Mouse (Mus musculus) embryonic facial prominence, embryonic 13.5 days (tissue): ENCODE measurements around the gene Slc7a10. TPM values are rescaled to one million over a fixed set of nuclear protein-coding genes. Genes with fewer than 3 reads are reported as not detected.

Experiments used
- ATAC-seq: fragments of 200-750 bp; cut with Nextera tagmentation; 2 replicates; pipeline ENCODE4 v1.8.0; 2017; ENCODE audit warnings: low read depth; ENCODE audit not compliant: insufficient number of reproducible peaks, insufficient read depth, low FRiP score, low TSS enrichment
- H3K27ac ChIP-seq: fragments of 300-500 bp; sonication (generic); 2 replicates; pipeline ENCODE4 v1.5.1; 2015; ENCODE audit warnings: moderate library complexity, mild to moderate bottlenecking, inconsistent platforms
- H3K27me3 ChIP-seq: fragments of 300-500 bp; sonication (generic); 2 replicates; pipeline ENCODE4 v1.6.1; 2015; ENCODE audit warnings: mild to moderate bottlenecking, inconsistent platforms
- H3K36me3 ChIP-seq: fragments of 300-500 bp; sonication (generic); 2 replicates; pipeline ENCODE4 v1.6.1; 2015; ENCODE audit warnings: mild to moderate bottlenecking, inconsistent platforms
- H3K4me1 ChIP-seq: fragments of 300-500 bp; sonication (generic); 2 replicates; pipeline ENCODE4 v1.6.1; 2015; ENCODE audit warnings: inconsistent platforms
- H3K4me2 ChIP-seq: fragments of 300-500 bp; sonication (generic); 2 replicates; pipeline ENCODE4 v1.6.1; 2015; ENCODE audit warnings: moderate library complexity, mild to moderate bottlenecking, inconsistent platforms
- H3K4me3 ChIP-seq: fragments of 300-500 bp; sonication (generic); 2 replicates; pipeline ENCODE4 v1.5.1; 2015; ENCODE audit warnings: mild to moderate bottlenecking, inconsistent platforms
- H3K9ac ChIP-seq: fragments of 300-500 bp; sonication (generic); 2 replicates; pipeline ENCODE4 v1.6.1; 2015; ENCODE audit warnings: mild to moderate bottlenecking, inconsistent platforms
- H3K9me3 ChIP-seq: fragments of 300-500 bp; sonication (generic); 2 replicates; pipeline ENCODE4 v1.6.1; 2016; ENCODE audit warnings: inconsistent platforms
- WGBS: fragments of 180-500 bp; shearing (Covaris S2); methylation state at CpG from one replicate; pipeline ENCODE4 v1.1.7; 2015; ENCODE audit warnings: mixed read lengths; 5-methylcytosine and 5-hydroxymethylcytosine counted together
- polyA plus RNA-seq: library from polyadenylated mRNA; unstranded; fragments of >200 nt; fragmentation: Nextera tagmentation; extraction: Ambion mirVana; gene quantifications from 2 replicates; pipeline ENCODE4 v1.2.1, GENCODE M21; 2015

Slc7a10 gene
- polyA plus RNA-seq = 5.3 and 5.5 TPM in 2 replicates

DNA sequence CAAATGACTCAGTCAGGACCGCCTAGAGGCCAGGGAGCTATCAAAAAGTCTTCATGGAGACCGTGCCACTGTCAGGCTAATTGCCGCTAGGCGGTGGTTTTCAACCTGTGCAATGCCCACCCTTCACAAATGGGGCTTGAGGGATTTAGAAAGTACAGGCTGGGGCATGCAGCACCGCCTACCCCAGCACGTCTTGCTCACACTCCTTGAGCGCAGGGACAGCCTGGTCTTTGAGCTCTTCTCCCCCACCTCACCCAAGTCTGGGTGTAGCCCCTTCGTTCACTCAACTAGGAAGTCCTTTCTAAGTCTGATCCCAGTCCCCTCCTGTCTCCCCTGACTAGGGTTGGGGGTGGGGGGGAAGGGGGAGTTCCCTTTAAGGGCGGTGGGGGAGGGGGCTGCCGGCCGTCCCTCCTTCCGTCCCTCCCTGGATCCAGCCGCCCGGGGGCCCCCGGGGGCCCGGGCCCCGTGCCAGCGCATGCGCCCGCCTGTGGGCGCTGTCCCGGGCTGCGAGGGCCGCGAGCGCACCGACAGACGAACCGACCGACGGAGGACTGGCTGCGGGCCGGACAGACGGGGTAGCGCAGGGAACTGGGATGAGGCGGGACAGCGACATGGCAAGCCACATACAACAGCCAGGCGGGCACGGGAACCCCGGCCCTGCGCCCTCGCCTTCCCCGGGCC lies at the start of gene Slc7a10:
Gene Slc7a10 (plus strand): TSS at position 497 of the 681 bp plus-strand sequence.
- Histone ChIP-seq H3K9ac (peak within 1 kb of the TSS; percentile 62), H3K4me3 (peak within 1 kb of the TSS; percentile 46), H3K4me2 (peak within 1 kb of the TSS; percentile 75), H3K4me1 (peaks cover 23% of the 10 kb centered on the region), H3K27ac (no peak within 1 kb of the TSS), H3K27me3 (peaks cover 69% of the 10 kb centered on the region), H3K9me3 (peaks cover 16% of the 10 kb centered on the region), H3K36me3 (no peaks in the 10 kb centered on the region)
- 1% methylated on average over 43 of the region's 43 CpGs for WGBS
- ATAC-seq = peak; percentile 29; the same call in 1 of the 2 replicates

DNA sequence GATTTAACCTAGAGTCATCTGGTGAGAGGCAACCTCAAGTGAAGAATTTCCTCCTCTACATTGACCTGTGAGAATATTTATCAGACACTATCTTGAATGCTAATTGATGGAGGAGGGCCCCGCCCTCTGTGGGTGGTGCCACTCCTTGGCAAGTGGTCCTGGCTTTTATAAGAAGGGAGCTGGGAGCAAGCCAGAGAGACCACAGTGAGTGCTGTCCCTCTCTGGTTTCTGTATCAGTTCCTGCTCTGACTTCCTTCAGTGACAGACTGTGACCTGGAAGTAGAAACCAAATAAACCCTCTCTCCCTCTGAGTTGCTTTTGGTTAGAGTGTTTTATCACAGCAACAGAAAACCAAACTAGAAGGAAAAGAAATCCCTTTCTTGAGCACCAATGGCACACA lies 48.7 kb upstream of the Slc7a10 start:
- peaks cover 12% of the 10 kb centered on the region; the same call in 1 of the 2 replicates for H3K27me3 ChIP-seq
- no peak overlapping the region for H3K4me3 ChIP-seq
- 79% methylated on average over 1 of the region's 1 CpGs for WGBS
- no peaks in the 10 kb centered on the region for H3K36me3 ChIP-seq
- H3K4me1 ChIP-seq = peaks cover 35% of the 10 kb centered on the region
- no peak overlapping the region for H3K9ac ChIP-seq
- no peaks in the 10 kb centered on the region for H3K9me3 ChIP-seq
- H3K4me2 ChIP-seq = no peak overlapping the region
- no peak for ATAC-seq
- no peak overlapping the region for H3K27ac ChIP-seq

DNA sequence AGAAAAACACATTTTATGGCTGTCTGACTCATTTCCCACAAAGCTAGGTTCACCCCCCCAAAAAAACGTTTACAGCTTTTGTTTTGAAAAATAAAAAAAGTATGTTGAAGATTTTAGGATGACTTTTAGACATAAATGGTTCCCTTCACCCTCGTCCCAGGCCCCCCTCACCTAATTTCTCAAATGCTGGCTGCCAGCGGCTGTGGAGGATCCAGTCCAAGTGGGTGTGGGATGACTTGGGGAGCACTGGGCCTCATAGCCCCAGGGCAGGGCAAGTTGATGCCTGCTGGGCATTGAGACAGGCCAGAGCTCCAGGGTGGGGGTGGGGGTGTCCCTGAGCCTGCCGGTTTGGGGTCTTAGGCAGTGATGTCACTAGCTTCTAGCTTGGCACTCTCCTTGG lies 47.7 kb upstream of the Slc7a10 start:
- ATAC-seq = no peak
- Histone ChIP-seq H3K27me3 (peaks cover 12% of the 10 kb centered on the region; the same call in 1 of the 2 replicates), H3K4me1 (peaks cover 35% of the 10 kb centered on the region), H3K4me2 (no peak overlapping the region), H3K27ac (no peak overlapping the region), H3K9me3 (no peaks in the 10 kb centered on the region), H3K36me3 (no peaks in the 10 kb centered on the region), H3K9ac (no peak overlapping the region), H3K4me3 (no peak overlapping the region)
- WGBS = 53% methylated on average over 4 of the region's 4 CpGs

- no peaks in the 10 kb centered on the region for H3K36me3 ChIP-seq
- H3K27me3 ChIP-seq = peaks cover 12% of the 10 kb centered on the region; the same call in 1 of the 2 replicates
- 80% methylated on average over 5 of the region's 5 CpGs for WGBS
- H3K4me1 ChIP-seq = peaks cover 29% of the 10 kb centered on the region
- no peaks in the 10 kb centered on the region for H3K9me3 ChIP-seq
- H3K9ac ChIP-seq = no peak overlapping the region
- no peak overlapping the region for H3K4me3 ChIP-seq
- H3K27ac ChIP-seq = no peak overlapping the region
- no peak overlapping the region for H3K4me2 ChIP-seq
- ATAC-seq = no peak
These were observed 46.3 kb upstream of the Slc7a10 start for GRCm38 (mm10) chr7:35139880-35140279.

GRCm38 (mm10) chr7:35141519-35141918 lies 44.7 kb upstream of the Slc7a10 start:
- H3K9ac ChIP-seq = no peak overlapping the region
- H3K4me3 ChIP-seq = no peak overlapping the region
- no peak overlapping the region for H3K4me2 ChIP-seq
- peaks cover 30% of the 10 kb centered on the region for H3K4me1 ChIP-seq
- H3K9me3 ChIP-seq = no peaks in the 10 kb centered on the region
- H3K36me3 ChIP-seq = no peaks in the 10 kb centered on the region
- no peak overlapping the region for H3K27ac ChIP-seq
- H3K27me3 ChIP-seq = peaks cover 7% of the 10 kb centered on the region; the same call in 1 of the 2 replicates
- no peak for ATAC-seq
- 59% methylated on average over 5 of the region's 5 CpGs for WGBS

- Histone ChIP-seq H3K4me1 (peaks cover 30% of the 10 kb centered on the region), H3K27me3 (peaks cover 3% of the 10 kb centered on the region; the same call in 1 of the 2 replicates), H3K9ac (no peak overlapping the region), H3K27ac (no peak overlapping the region), H3K9me3 (no peaks in the 10 kb centered on the region), H3K4me2 (no peak overlapping the region), H3K4me3 (no peak overlapping the region), H3K36me3 (no peaks in the 10 kb centered on the region)
- no peak for ATAC-seq
- 64% methylated on average over 8 of the region's 8 CpGs for WGBS
These were observed 43.7 kb upstream of the Slc7a10 start for GRCm38 (mm10) chr7:35142522-35142921.

- H3K4me1 ChIP-seq = peaks cover 27% of the 10 kb centered on the region
- ATAC-seq = no peak
- 52% methylated on average over 6 of the region's 6 CpGs for WGBS
- H3K9ac ChIP-seq = no peak overlapping the region
- H3K9me3 ChIP-seq = no peaks in the 10 kb centered on the region
- no peaks in the 10 kb centered on the region for H3K36me3 ChIP-seq
- H3K27ac ChIP-seq = no peak overlapping the region
- H3K27me3 ChIP-seq = peaks cover 1% of the 10 kb centered on the region; the same call in 1 of the 2 replicates
- no peak overlapping the region for H3K4me3 ChIP-seq
- H3K4me2 ChIP-seq = no peak overlapping the region
These were observed 42.1 kb upstream of the Slc7a10 start for GRCm38 (mm10) chr7:35143864-35144618.

DNA sequence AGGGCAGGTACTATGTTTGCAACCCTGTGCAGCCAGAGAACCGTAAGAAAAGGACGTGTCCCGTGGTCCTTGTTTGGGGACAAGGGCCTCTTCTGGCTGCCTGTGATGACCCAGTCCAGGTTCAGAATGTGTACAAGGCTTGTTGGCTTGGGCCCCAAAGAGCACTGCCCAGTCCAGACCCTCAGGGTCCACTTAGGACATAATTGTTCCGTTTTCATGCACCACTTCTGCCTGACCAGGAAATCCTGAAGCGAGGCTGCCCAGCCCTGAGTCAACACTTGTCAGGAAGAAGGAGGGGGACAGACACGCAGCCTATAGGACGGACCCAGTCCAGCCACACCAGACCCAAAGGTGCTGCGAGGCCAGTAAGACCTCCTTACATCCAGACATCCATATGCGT lies 41.1 kb upstream of the Slc7a10 start:
- ATAC-seq = no peak
- whole genome bisulfite sequencing = 68% methylated on average over 9 of the region's 9 CpGs

GRCm38 (mm10) chr7:35146269-35146668 lies 39.9 kb upstream of the Slc7a10 start:
- H3K4me3 ChIP-seq = no peak overlapping the region
- H3K4me2 ChIP-seq = no peak overlapping the region
- no peaks in the 10 kb centered on the region for H3K9me3 ChIP-seq
- WGBS = 70% methylated on average over 10 of the region's 10 CpGs
- no peaks in the 10 kb centered on the region for H3K36me3 ChIP-seq
- H3K27me3 ChIP-seq = no peaks in the 10 kb centered on the region; the same call in 1 of the 2 replicates
- H3K9ac ChIP-seq = no peak overlapping the region
- H3K4me1 ChIP-seq = peaks cover 22% of the 10 kb centered on the region
- no peak for ATAC-seq
- no peak overlapping the region for H3K27ac ChIP-seq

More for the DNA sequence above, 41.1 kb upstream of the Slc7a10 start:
- Histone ChIP-seq H3K27me3 (no peaks in the 10 kb centered on the region; the same call in 1 of the 2 replicates), H3K27ac (no peak overlapping the region), H3K4me2 (no peak overlapping the region), H3K9ac (no peak overlapping the region), H3K4me3 (no peak overlapping the region), H3K4me1 (peaks cover 34% of the 10 kb centered on the region), H3K36me3 (no peaks in the 10 kb centered on the region), H3K9me3 (no peaks in the 10 kb centered on the region)

DNA sequence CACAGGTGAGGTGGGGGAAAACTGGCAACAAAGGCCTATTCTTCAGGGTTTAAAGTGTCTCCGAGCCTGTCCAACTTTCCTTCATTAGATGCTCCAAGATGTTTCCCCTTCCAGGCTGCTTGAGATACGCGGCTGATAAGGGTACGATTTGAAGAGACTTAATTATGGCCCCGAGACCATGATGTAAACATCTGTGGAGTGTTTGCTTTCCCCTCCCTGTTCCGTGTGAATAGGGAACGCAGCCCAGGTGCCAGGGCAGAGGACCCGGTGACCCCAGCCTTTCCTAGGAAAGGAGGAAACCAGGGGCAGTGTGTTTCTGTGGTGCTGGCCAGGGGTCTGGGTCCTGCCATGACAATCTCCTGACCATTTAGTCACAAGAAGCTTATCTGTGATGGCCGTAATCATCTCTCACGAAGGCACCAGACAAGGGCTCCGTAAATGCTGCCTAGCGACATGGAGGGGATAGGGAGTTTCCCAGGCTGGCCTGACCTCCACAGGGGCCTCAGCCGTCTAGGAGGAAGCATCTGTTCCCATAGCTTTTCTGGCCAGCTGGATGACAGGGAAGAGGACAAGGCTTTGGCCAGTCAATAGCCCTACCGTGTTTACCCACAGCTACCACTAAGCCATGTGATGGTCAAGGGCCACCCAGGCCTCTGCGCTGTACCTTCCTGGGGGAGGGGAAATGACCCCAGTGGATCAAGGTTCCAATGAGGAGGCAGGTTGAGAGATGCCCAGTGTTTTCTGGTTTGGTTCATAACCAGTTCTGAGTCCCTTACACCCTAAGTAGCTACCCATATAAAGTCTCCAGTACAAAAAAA lies 36.4 kb upstream of the Slc7a10 start:
- H3K4me2 ChIP-seq = no peak overlapping the region
- H3K9ac ChIP-seq = no peak overlapping the region
- H3K4me1 ChIP-seq = peaks cover 23% of the 10 kb centered on the region
- H3K27ac ChIP-seq = no peak overlapping the region
- H3K36me3 ChIP-seq = no peaks in the 10 kb centered on the region
- H3K27me3 ChIP-seq = no peaks in the 10 kb centered on the region
- no peak for ATAC-seq
- 48% methylated on average over 15 of the region's 15 CpGs for WGBS
- H3K9me3 ChIP-seq = no peaks in the 10 kb centered on the region
- H3K4me3 ChIP-seq = no peak overlapping the region

GRCm38 (mm10) chr7:35150860-35151259 lies 35.3 kb upstream of the Slc7a10 start:
- Histone ChIP-seq H3K4me2 (no peak overlapping the region), H3K27ac (no peak overlapping the region), H3K9ac (no peak overlapping the region), H3K36me3 (no peaks in the 10 kb centered on the region), H3K4me1 (peaks cover 18% of the 10 kb centered on the region), H3K27me3 (0 out of 2 replicates have a peak, but pooled peaks cover 2% of the 10 kb centered on the region), H3K9me3 (no peaks in the 10 kb centered on the region), H3K4me3 (no peak overlapping the region)
- 81% methylated on average over 5 of the region's 5 CpGs for WGBS
- ATAC-seq = no peak
